Mouse (Mus musculus): ENCODE results near the gene Cln3. TPM values are rescaled to one million over a fixed set of nuclear protein-coding genes. Genes with fewer than 3 reads are reported as not detected.

The Cln3 gene
- total and polyA plus RNA-seq, 3 experiments: 20.5 to 61.9 TPM; not detected in 1

GRCm38 (mm10) chr7:126635375-126635774 is 49.8 kb upstream of the Cln3 start (continued):
- no peak for TF ChIP-seq UBTF (IDR thresholded peaks at IDR 0.05; ENCODE audit: borderline replicate concordance, insufficient read depth, low read depth, low read length)
- TF ChIP-seq CTCF (IDR thresholded peaks at IDR 0.05 in 2 of 3, conservative IDR thresholded peaks at IDR 0.05 in 1 of 3; ENCODE audit: control insufficient read depth in 1 of 3, insufficient read depth in 1 of 3, low read depth in 2 of 3, low read length in 3 of 3, poor library complexity in 1 of 3, severe bottlenecking in 1 of 3): no peak
- no peak for TF ChIP-seq TBP (IDR thresholded peaks at IDR 0.05; ENCODE audit: low read depth, low read length)
- TF ChIP-seq MYC (IDR thresholded peaks at IDR 0.05; ENCODE audit: low read depth, low read length): no peak
- TF ChIP-seq HCFC1 (IDR thresholded peaks at IDR 0.05; ENCODE audit: low read depth, low read length): no peak
- no peak for TF ChIP-seq E2F4 (IDR thresholded peaks at IDR 0.05; ENCODE audit: borderline replicate concordance, low read depth, low read length)
- no peak for TF ChIP-seq ZKSCAN1 (IDR thresholded peaks at IDR 0.05; ENCODE audit: low read depth, low read length)
- peak; percentile 24; the same call in 1 of the 2 replicates for TF ChIP-seq MYB (IDR thresholded peaks at IDR 0.05; ENCODE audit: low read depth, low read length)
- TF ChIP-seq GATA1 (IDR thresholded peaks at IDR 0.05; ENCODE audit: low read depth, low read length): 0 out of 2 replicates have a peak, but pooled peaks have one; percentile 32
- TF ChIP-seq CHD2 (IDR thresholded peaks at IDR 0.05; ENCODE audit: low read length): no peak

DNA sequence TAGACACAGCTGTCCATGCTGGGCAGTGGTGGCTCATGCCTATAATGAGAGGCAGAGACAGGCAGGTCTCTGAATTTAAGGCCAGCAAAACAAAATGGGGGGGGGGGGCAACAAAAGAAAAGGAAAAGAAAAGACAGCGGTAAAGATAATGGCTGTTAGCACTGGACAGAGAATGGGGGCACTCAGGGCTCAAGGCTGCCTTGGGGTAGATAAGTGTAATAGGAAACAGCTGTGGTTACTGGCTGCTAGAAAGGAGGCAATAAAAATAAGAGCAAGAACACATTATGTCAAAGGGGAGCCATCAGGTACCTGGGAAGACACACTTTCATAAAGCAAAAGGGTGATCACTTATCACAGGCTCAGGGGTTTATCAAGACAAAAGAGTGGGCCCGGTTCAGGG is 46.9 kb upstream of the Cln3 start:
- peak overlapping the region in 1 of 2 experiments; percentile 26; a peak in 1 of 4 replicates for H3K4me3 ChIP-seq (ENCODE audit: control insufficient read depth in 1 of 2, insufficient read depth in 1 of 2, low read depth in 2 of 2, low read length in 2 of 2)
- no peak for TF ChIP-seq POLR2A (IDR thresholded peaks at IDR 0.05; ENCODE audit: control insufficient read depth in 1 of 2, insufficient read depth in 1 of 2, low read depth in 1 of 2, low read length in 2 of 2, poor library complexity in 1 of 2)
- TF ChIP-seq JUND (IDR thresholded peaks at IDR 0.05; ENCODE audit: low read depth, low read length): no peak
- TF ChIP-seq ETS1 (IDR thresholded peaks at IDR 0.05; ENCODE audit: low read depth, low read length): peak; percentile 97
- no peak for TF ChIP-seq UBTF (IDR thresholded peaks at IDR 0.05; ENCODE audit: borderline replicate concordance, insufficient read depth, low read depth, low read length)
- TF ChIP-seq TAL1 (IDR thresholded peaks at IDR 0.05; ENCODE audit: low read length): peak; percentile 88
- no peak for TF ChIP-seq MAX (IDR thresholded peaks at IDR 0.05; ENCODE audit: low read length)
- TF ChIP-seq ZKSCAN1 (IDR thresholded peaks at IDR 0.05; ENCODE audit: low read depth, low read length): no peak
- TF ChIP-seq MEF2A (IDR thresholded peaks at IDR 0.05; ENCODE audit: extremely low read depth, insufficient replicate concordance, low read depth, low read length, poor library complexity, severe bottlenecking): no peak
- no peak for TF ChIP-seq POLR2AphosphoS2 (IDR thresholded peaks at IDR 0.05; ENCODE audit: low read length)
- TF ChIP-seq CTCF (IDR thresholded peaks at IDR 0.05 in 2 of 3, conservative IDR thresholded peaks at IDR 0.05 in 1 of 3; ENCODE audit: control insufficient read depth in 1 of 3, insufficient read depth in 1 of 3, low read depth in 2 of 3, low read length in 3 of 3, poor library complexity in 1 of 3, severe bottlenecking in 1 of 3): no peak
- no peak for TF ChIP-seq CHD1 (IDR thresholded peaks at IDR 0.05; ENCODE audit: low read depth, low read length)
- peak; percentile 85 for TF ChIP-seq MAZ (IDR thresholded peaks at IDR 0.05; ENCODE audit: low read depth, low read length)
- TF ChIP-seq USF1 (IDR thresholded peaks at IDR 0.05; ENCODE audit: low read depth, low read length): no peak
- no peak for TF ChIP-seq KAT2A (conservative IDR thresholded peaks at IDR 0.05; ENCODE audit: low read depth, low read length)
- peak; percentile 84 for TF ChIP-seq GATA1 (IDR thresholded peaks at IDR 0.05; ENCODE audit: low read depth, low read length)
- TF ChIP-seq MAFK (IDR thresholded peaks at IDR 0.05; ENCODE audit: borderline replicate concordance, low read depth, low read length): no peak
- TF ChIP-seq NRF1 (IDR thresholded peaks at IDR 0.05; ENCODE audit: insufficient read depth, low read depth, low read length, poor library complexity, severe bottlenecking): no peak
- TF ChIP-seq TBP (IDR thresholded peaks at IDR 0.05; ENCODE audit: low read depth, low read length): no peak
- no peak for TF ChIP-seq NELFE (IDR thresholded peaks at IDR 0.05; ENCODE audit: low read depth, low read length)
- no peak for TF ChIP-seq HCFC1 (IDR thresholded peaks at IDR 0.05; ENCODE audit: low read depth, low read length)
- no peak for TF ChIP-seq MYC (IDR thresholded peaks at IDR 0.05; ENCODE audit: low read depth, low read length)
- peak; percentile 75 for TF ChIP-seq SIN3A (IDR thresholded peaks at IDR 0.05; ENCODE audit: low read length)
- 0 out of 2 replicates have a peak, but pooled peaks have one; percentile 34 for TF ChIP-seq MXI1 (IDR thresholded peaks at IDR 0.05; ENCODE audit: low read depth, low read length)
- no peak for TF ChIP-seq GABPA (IDR thresholded peaks at IDR 0.05; ENCODE audit: low read depth, low read length)
- peak; percentile 66 for TF ChIP-seq RCOR1 (IDR thresholded peaks at IDR 0.05; ENCODE audit: low read depth, low read length)
- TF ChIP-seq RAD21 (IDR thresholded peaks at IDR 0.05; ENCODE audit: low read depth, low read length): no peak; the same call in 1 of the 2 replicates
- TF ChIP-seq BHLHE40 (IDR thresholded peaks at IDR 0.05; ENCODE audit: borderline replicate concordance, low read depth, low read length): peak; percentile 58; the same call in 1 of the 2 replicates
- 0 out of 2 replicates have a peak, but pooled peaks have one; percentile 1 for TF ChIP-seq SMC3 (IDR thresholded peaks at IDR 0.05; ENCODE audit: low read depth, low read length)
- no peak for TF ChIP-seq USF2 (IDR thresholded peaks at IDR 0.05; ENCODE audit: borderline replicate concordance in 1 of 2, insufficient read depth in 1 of 2, low read depth in 1 of 2, low read length in 2 of 2)
- peak; percentile 93 for TF ChIP-seq TCF12 (IDR thresholded peaks at IDR 0.05; ENCODE audit: low read depth, low read length)
- TF ChIP-seq CHD2 (IDR thresholded peaks at IDR 0.05; ENCODE audit: low read length): no peak

More for the DNA sequence above, 46.9 kb upstream of the Cln3 start:
- peak; percentile 55 for DNase-seq (ENCODE audit: low read depth, low spot score)
- no peaks in the 10 kb centered on the region for H3K79me2 ChIP-seq (ENCODE audit: control insufficient read depth, insufficient read depth, low read length, poor library complexity)
- peaks cover 24 to 32% of the 10 kb centered on the region in 2 experiments for H3K4me1 ChIP-seq (ENCODE audit: control insufficient read depth in 1 of 2, insufficient read depth in 2 of 2, low read length in 2 of 2)
- H3K27me3 ChIP-seq (ENCODE audit: control insufficient read depth in 1 of 2, insufficient read depth in 2 of 2, low read length in 2 of 2): no peaks in the 10 kb centered on the region
- H3K36me3 ChIP-seq (ENCODE audit: control insufficient read depth in 1 of 2, insufficient read depth in 2 of 2, low read length in 2 of 2): peaks cover 0 to 20% of the 10 kb centered on the region in 2 experiments; a peak in 2 of 4 replicates
- H3K9me3 ChIP-seq (replicated peaks; ENCODE audit: insufficient read depth, low read length): no peaks in the 10 kb centered on the region
- H3K27ac ChIP-seq (ENCODE audit: control insufficient read depth, low read depth, low read length): peak overlapping the region; percentile 38
- H3K9ac ChIP-seq (ENCODE audit: control insufficient read depth, low read depth, low read length, poor library complexity, severe bottlenecking): peak overlapping the region; percentile 13; the same call in 1 of the 2 replicates

Data from MEL (cell line).